Mouse (Mus musculus): Measurements from ENCODE around the gene Tmem205.

The Tmem205 gene

GRCm38 (mm10) chr9:21927208-21927753 is at the start of gene Tmem205, which contains the start of gene Ccdc159:
Tmem205 (minus strand) TSS chr9:21927556.
Ccdc159 (plus strand) TSS chr9:21927471.
- peak; percentile 83 for DNase-seq

- DNase-seq = peak; percentile 46
Observed at GRCm38 (mm10) chr9:21976626-21977175, 49.3 kb upstream of the Tmem205 start.

- no peak for DNase-seq
Observed at GRCm38 (mm10) chr9:21969304-21969703, 41.9 kb upstream of the Tmem205 start.

- DNase-seq = no peak
Observed at GRCm38 (mm10) chr9:21968883-21969282, 41.5 kb upstream of the Tmem205 start.

GRCm38 (mm10) chr9:21963417-21963816 is 36.1 kb upstream of the Tmem205 start, which contains the start of gene Epor:
Epor (minus strand) TSS chr9:21963506.
- DNase-seq = peak; percentile 40

GRCm38 (mm10) chr9:21962416-21963059 is 35.2 kb upstream of the Tmem205 start:
- DNase-seq = peak; percentile 70

GRCm38 (mm10) chr9:21962010-21962409 is 34.7 kb upstream of the Tmem205 start:
- DNase-seq = no peak

GRCm38 (mm10) chr9:21961366-21961980 is 34.1 kb upstream of the Tmem205 start:
- no peak for DNase-seq

- no peak for DNase-seq
Observed at GRCm38 (mm10) chr9:21960558-21961208, 33.3 kb upstream of the Tmem205 start.

- DNase-seq = no peak
Observed at GRCm38 (mm10) chr9:21960135-21960534, 32.8 kb upstream of the Tmem205 start.

- no peak for DNase-seq
Observed at GRCm38 (mm10) chr9:21959244-21959643, 31.9 kb upstream of the Tmem205 start.

- no peak for DNase-seq
Observed at GRCm38 (mm10) chr9:21958372-21958771, 31.0 kb upstream of the Tmem205 start.

- DNase-seq = peak; percentile 97
Observed at GRCm38 (mm10) chr9:21955570-21956281, 28.4 kb upstream of the Tmem205 start, which contains the start of gene Swsap1. Swsap1 (plus strand) TSS chr9:21955755.

- DNase-seq = peak; percentile 50
Observed at GRCm38 (mm10) chr9:21955225-21955569, 27.8 kb upstream of the Tmem205 start.

- DNase-seq = no peak
Observed at GRCm38 (mm10) chr9:21954635-21955034, 27.3 kb upstream of the Tmem205 start.

- DNase-seq = peak; percentile 57
Observed at GRCm38 (mm10) chr9:21953600-21953999, 26.2 kb upstream of the Tmem205 start.

GRCm38 (mm10) chr9:21951977-21952376 is 24.6 kb upstream of the Tmem205 start:
- no peak for DNase-seq

- DNase-seq = peak; percentile 40
Observed at GRCm38 (mm10) chr9:21950322-21950721, 23.0 kb upstream of the Tmem205 start.

- peak; percentile 52 for DNase-seq
Observed at GRCm38 (mm10) chr9:21948790-21949189, 21.4 kb upstream of the Tmem205 start.

GRCm38 (mm10) chr9:21948146-21948545 is 20.8 kb upstream of the Tmem205 start:
- no peak for DNase-seq

- DNase-seq = no peak
Observed at GRCm38 (mm10) chr9:21947540-21948130, 20.3 kb upstream of the Tmem205 start.

- DNase-seq = no peak
Observed at GRCm38 (mm10) chr9:21944267-21944666, 16.9 kb upstream of the Tmem205 start.
